Mouse (Mus musculus) megakaryocyte, embryonic 14.5 days (primary cell): Measurements from ENCODE around the gene Fnbp1.

Experiments used
- FLI1 ChIP-seq: IDR thresholded peaks from 2 replicates; pipeline ENCODE4 v1.6.1; 2012; ENCODE audit warnings: low read length, inconsistent platforms, mixed read lengths
- GATA1 ChIP-seq: IDR thresholded peaks from 3 replicates; pipeline ENCODE4 v1.6.1; 2012; ENCODE audit warnings: mixed read lengths, low read length, inconsistent platforms, borderline replicate concordance

GRCm38 (mm10) chr2:31105279-31105678 is 36.5 kb downstream of the Fnbp1 start:
- no peak for TF ChIP-seq GATA1
- no peak for TF ChIP-seq FLI1
